Mouse (Mus musculus): ENCODE measurements around the gene Chadl. TPM values are rescaled to one million over a fixed set of nuclear protein-coding genes. Genes with fewer than 3 reads are reported as not detected.
A peak's percentile ranks its signal among the peaks of the same experiment; 100 is the strongest.

The Chadl gene
- polyA plus RNA-seq, 1 experiment from 2014 or later, result 38.2 TPM

- peaks cover 2% of the 10 kb centered on the region; the same call in 1 of the 2 replicates for H3K36me3 ChIP-seq
- no peak for ATAC-seq (ENCODE audit: low FRiP score, low read depth)
- no peak overlapping the region for H3K4me2 ChIP-seq
- WGBS, result 79% methylated on average over 2 of the region's 2 CpGs
- H3K9ac ChIP-seq, result no peak overlapping the region
- no peak overlapping the region for H3K4me3 ChIP-seq
- no peak overlapping the region for H3K27ac ChIP-seq (replicated peaks)
- H3K9me3 ChIP-seq, result no peaks in the 10 kb centered on the region
- H3K27me3 ChIP-seq, result peaks cover 9% of the 10 kb centered on the region; the same call in 1 of the 2 replicates
- peaks cover 16% of the 10 kb centered on the region for H3K4me1 ChIP-seq (replicated peaks)
Observed at GRCm38 (mm10) chr15:81698532-81698931, 1.4 kb upstream of the Chadl start.

DNA sequence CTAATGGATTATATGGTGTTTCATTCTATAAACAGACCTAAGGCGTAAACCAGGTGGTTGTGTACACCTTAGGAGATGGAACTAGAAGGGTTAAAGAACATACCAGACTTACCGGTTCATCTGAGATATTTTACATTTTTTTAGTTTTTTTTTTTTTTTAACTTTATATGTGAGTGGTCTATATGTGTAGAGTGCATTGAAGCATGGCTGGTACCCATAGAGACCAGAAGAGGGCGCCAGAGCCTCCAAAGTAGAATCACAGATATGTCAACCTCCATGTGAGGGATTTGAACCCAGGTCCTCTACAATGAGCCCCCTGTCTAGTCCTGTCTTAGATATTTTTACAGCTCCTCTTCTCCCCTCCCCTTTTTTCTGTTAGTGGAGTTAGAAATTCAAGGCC, 760 bp upstream of the Chadl start:
- Histone ChIP-seq H3K4me2 (no peak overlapping the region), H3K9ac (no peak overlapping the region), H3K36me3 (no peaks in the 10 kb centered on the region), H3K9me3 (no peaks in the 10 kb centered on the region), H3K4me3 (no peak overlapping the region), H3K27ac (replicated peaks) (0 out of 2 replicates have a peak overlapping the region, but pooled peaks have one; percentile 49), H3K4me1 (replicated peaks) (peaks cover 23% of the 10 kb centered on the region), H3K27me3 (peaks cover 11% of the 10 kb centered on the region)
- no peak for ATAC-seq (ENCODE audit: low FRiP score, low read depth)
- WGBS, result 52% methylated on average over 3 of the region's 3 CpGs

GRCm38 (mm10) chr15:81694891-81695290, 2.2 kb downstream of the Chadl start:
- 30% methylated on average over 17 of the region's 19 CpGs for WGBS
- Histone ChIP-seq H3K9ac (peak overlapping the region; percentile 82), H3K4me2 (peak overlapping the region; percentile 87), H3K4me1 (replicated peaks) (peaks cover 32% of the 10 kb centered on the region), H3K36me3 (no peaks in the 10 kb centered on the region), H3K4me3 (peak overlapping the region; percentile 51), H3K9me3 (no peaks in the 10 kb centered on the region), H3K27ac (replicated peaks) (0 out of 2 replicates have a peak overlapping the region, but pooled peaks have one; percentile 72), H3K27me3 (peaks cover 25% of the 10 kb centered on the region)
- ATAC-seq (ENCODE audit: low FRiP score, low read depth), result 0 out of 2 replicates have a peak, but pooled peaks have one; percentile 1

DNA sequence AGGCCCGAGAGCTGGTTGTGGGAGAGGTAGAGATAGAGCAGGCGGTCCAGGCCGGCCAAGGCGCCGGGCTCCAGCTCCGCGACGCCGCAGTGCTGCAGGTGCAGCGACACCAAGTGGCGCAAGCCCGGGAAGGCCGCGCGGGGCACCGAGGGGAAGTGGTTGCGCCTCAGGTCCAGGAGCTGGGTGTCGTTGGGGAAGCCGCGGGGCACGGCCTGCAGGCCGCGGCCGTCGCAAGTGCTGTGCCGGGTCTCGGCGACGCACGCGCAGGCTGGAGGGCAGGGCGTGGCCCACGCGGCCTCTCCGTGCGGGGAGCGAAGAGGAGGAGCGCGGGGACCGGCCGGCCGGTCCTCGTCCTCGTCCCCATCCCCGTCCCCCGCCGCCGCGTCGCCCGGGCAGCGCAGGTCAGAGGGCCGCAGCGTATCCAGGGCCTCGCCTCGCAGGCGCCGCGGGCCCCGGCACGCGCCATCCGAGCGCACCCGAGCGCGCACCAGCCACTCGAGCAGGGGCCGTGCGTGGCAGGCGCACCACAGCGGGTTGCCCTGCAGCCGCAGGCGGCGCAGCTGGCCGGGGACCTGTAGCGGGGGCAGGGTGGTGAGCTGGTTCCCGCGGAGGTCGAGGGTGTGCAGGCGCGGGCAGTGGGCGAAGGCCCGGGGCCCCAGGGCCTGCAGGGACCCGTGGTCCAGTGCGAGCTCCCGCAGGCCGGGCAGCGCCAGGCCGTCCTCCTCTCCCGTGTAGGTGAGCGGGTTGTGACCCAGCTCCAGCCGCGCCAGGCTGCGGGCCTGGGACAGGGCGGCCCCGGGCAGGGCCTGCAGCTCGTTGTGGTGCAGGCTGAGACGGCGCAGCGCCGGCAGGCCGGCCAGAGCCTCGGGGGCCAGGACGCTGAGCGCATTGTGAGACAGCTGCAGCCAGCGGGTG, 2.9 kb downstream of the Chadl start:
- ATAC-seq (ENCODE audit: low FRiP score, low read depth), result peak; percentile 85
- Histone ChIP-seq H3K36me3 (no peaks in the 10 kb centered on the region), H3K27ac (replicated peaks) (peak overlapping the region; percentile 72), H3K27me3 (peaks cover 25% of the 10 kb centered on the region), H3K4me2 (peak overlapping the region; percentile 87), H3K9ac (peak overlapping the region; percentile 82), H3K4me1 (replicated peaks) (peaks cover 32% of the 10 kb centered on the region), H3K4me3 (peak overlapping the region; percentile 51), H3K9me3 (no peaks in the 10 kb centered on the region)
- WGBS, result under 1% methylated on average over 96 of the region's 107 CpGs

DNA sequence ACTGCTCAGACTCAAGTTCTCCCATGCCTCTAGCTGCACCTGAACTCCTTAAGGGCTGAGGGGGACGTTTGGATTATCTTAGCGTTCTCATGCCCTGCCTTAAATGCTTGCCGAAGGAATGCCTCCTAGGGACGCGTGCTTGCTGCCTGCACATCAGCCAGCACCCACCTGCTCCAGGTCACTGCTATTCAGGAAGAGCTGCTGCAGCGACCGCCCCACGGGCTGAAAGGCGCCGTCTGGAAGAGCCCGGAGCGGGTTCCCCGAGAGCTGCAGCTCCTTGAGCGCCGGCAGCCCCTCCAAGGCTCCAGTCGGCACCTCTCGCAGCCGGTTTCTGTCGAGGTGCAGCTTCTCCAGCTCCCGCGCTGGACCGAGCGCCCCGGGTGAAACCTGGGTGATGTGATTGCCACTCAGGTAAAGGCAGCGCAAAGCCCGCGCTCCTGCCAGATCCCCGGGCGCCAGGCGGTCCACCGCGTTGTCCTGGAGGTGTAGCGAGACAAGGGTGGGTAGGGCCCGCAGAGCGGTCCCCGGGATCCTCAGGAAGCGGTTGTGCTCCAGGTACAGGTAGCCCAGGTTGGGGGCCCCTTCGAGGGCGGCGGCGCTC, 3.6 kb downstream of the Chadl start:
- 4% methylated on average over 41 of the region's 41 CpGs for WGBS
- ATAC-seq (ENCODE audit: low FRiP score, low read depth), result no peak; the same call in 1 of the 2 replicates
- peak overlapping the region; percentile 82 for H3K9ac ChIP-seq
- H3K4me2 ChIP-seq, result peak overlapping the region; percentile 87
- peak overlapping the region; percentile 72 for H3K27ac ChIP-seq (replicated peaks)
- no peaks in the 10 kb centered on the region for H3K9me3 ChIP-seq
- peaks cover 25% of the 10 kb centered on the region for H3K27me3 ChIP-seq
- H3K4me3 ChIP-seq, result peak overlapping the region; percentile 51
- H3K4me1 ChIP-seq (replicated peaks), result peaks cover 32% of the 10 kb centered on the region
- H3K36me3 ChIP-seq, result 0 out of 2 replicates have a peak, but pooled peaks cover 4% of the 10 kb centered on the region

DNA sequence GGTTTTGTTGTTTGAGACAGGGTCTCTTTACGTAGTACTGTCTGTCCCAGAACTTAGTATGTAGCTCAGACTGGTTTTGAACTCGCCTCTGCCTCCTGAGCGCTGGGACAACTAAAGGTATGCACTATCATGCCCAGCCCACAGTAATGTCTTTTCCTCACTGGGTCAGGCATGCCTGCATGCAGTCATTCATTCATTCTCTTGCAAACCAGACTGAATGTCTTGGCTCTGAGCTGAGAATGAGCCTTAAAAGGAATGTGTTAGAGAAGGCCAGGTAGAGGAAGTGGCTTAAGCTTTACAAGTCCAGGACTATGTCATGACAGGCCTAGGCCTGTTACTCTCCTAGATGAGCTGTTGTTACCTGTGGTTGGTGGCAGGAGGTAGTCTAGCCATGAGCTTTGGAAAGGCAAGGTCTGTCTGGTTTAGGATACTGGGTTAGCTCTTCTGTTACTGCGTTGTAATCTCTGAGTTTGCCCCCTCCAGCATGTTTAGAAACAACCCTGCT, 16.7 kb downstream of the Chadl start:
- Histone ChIP-seq H3K27ac (replicated peaks) (no peak overlapping the region), H3K9ac (no peak overlapping the region), H3K4me2 (no peak overlapping the region), H3K4me1 (replicated peaks) (no peaks in the 10 kb centered on the region), H3K4me3 (no peak overlapping the region), H3K27me3 (no peaks in the 10 kb centered on the region), H3K9me3 (no peaks in the 10 kb centered on the region), H3K36me3 (peaks cover 44% of the 10 kb centered on the region)
- 91% methylated on average over 4 of the region's 4 CpGs for WGBS
- no peak for ATAC-seq (ENCODE audit: low FRiP score, low read depth)

DNA sequence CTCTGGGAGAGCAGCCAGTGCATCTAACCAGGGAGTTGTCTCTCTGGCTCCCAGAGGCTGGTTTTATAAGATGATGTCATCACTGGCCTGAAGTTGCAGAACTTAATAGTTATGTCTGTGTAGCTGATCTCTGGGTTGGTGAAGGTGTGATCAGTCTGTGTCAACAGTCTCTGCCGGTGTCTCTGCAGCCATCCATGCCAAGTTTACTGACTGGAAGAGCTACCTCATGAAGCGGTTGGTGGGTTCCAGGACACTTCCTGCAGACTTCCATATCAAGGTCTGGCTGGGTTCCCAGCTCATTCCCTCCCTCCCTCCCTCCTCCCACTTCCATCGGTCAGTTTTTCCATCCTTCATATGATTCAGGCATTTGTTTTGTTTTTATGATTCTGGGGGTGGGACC, 20.4 kb downstream of the Chadl start:
- Histone ChIP-seq H3K4me2 (no peak overlapping the region), H3K27ac (replicated peaks) (no peak overlapping the region), H3K9ac (no peak overlapping the region), H3K27me3 (no peaks in the 10 kb centered on the region), H3K4me3 (no peak overlapping the region), H3K36me3 (peaks cover 26% of the 10 kb centered on the region), H3K4me1 (replicated peaks) (no peaks in the 10 kb centered on the region), H3K9me3 (no peaks in the 10 kb centered on the region)
- no peak for ATAC-seq (ENCODE audit: low FRiP score, low read depth)
- WGBS, result 89% methylated on average over 3 of the region's 3 CpGs

DNA sequence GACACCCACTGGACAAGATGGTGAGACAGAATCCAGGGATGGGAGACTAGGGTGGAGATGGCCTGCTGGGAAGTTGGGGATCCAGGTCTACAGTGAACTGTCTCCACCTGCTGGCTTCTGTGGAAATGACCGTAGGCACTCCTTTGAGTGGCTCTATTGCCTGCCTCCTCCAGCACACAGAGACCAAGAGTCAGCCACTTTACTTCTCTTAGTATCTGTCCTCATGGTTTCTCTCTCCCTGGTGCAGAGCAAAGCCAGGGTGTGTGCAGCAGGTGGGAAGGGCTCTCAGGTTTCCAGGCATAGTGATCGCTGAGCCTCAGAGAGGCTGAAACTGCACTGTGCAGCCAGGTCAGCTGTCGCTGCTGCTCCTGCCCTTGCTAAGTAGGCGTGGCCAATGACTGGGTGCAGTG, 26.9 kb downstream of the Chadl start:
- 88% methylated on average over 4 of the region's 4 CpGs for WGBS
- Histone ChIP-seq H3K4me1 (replicated peaks) (peaks cover 4% of the 10 kb centered on the region), H3K9ac (no peak overlapping the region), H3K9me3 (no peaks in the 10 kb centered on the region), H3K4me3 (no peak overlapping the region), H3K27me3 (no peaks in the 10 kb centered on the region), H3K27ac (replicated peaks) (no peak overlapping the region), H3K4me2 (no peak overlapping the region), H3K36me3 (peaks cover 48% of the 10 kb centered on the region)
- ATAC-seq (ENCODE audit: low FRiP score, low read depth), result no peak; the same call in 1 of the 2 replicates

GRCm38 (mm10) chr15:81666957-81667356, 30.1 kb downstream of the Chadl start:
- Histone ChIP-seq H3K9ac (no peak overlapping the region), H3K4me1 (replicated peaks) (peaks cover 11% of the 10 kb centered on the region), H3K36me3 (peaks cover 39% of the 10 kb centered on the region), H3K9me3 (no peaks in the 10 kb centered on the region), H3K4me2 (no peak overlapping the region), H3K27me3 (no peaks in the 10 kb centered on the region), H3K27ac (replicated peaks) (no peak overlapping the region), H3K4me3 (no peak overlapping the region)
- WGBS, result 90% methylated on average over 10 of the region's 10 CpGs
- ATAC-seq (ENCODE audit: low FRiP score, low read depth), result no peak

DNA sequence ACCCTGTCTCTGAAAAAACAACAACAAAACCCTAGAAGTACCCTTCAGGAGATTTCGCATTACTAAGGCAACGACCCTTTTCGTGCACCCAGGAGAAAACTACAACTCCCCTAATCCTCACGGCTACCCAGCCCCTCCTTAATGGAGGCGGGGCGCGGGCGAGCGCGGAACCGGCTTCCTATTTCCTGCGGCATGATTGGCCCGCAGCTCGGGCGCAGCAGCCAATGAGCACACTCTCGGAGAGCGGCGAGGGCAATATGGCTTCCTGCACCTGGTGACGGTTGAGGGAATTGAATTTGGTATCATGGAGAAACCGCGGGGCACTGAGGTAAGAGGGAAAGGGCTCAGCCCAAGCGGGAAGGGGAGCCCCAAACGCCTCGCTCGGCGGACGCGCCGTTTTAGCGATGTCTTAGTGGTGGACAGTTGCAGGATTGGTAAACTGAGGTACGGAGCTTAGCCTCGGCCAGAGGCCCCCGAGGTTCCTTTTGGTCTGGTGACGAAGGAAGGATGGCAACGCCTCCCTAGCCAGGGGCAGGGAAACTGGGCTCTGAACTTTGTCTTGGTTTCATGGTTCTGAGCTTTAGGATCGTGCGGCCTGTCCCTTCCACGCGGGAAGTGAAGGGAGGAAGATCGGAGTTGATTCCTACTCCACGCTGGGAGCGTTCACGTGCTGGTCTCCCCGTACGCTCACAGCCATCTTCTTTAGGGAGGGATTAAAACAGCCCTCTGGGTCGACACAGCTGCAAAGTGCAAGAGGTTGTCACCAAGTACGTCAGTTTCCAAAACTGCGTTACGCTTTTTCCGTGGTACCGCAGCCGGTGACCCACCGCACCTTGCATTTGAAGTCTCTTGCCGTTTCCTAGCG, 33.2 kb downstream of the Chadl start, which contains the start of gene L3mbtl2:
L3mbtl2 (plus strand) TSS at position 193 of the 865 bp plus-strand sequence.
- Histone ChIP-seq H3K9me3 (no peaks in the 10 kb centered on the region), H3K27me3 (no peaks in the 10 kb centered on the region), H3K4me2 (peak within 1 kb of the TSS; percentile 71), H3K4me1 (replicated peaks) (peaks cover 11% of the 10 kb centered on the region), H3K36me3 (peaks cover 21% of the 10 kb centered on the region), H3K27ac (replicated peaks) (peak within 1 kb of the TSS; percentile 74), H3K4me3 (peak within 1 kb of the TSS; percentile 82), H3K9ac (peak within 1 kb of the TSS; percentile 62)
- under 1% methylated on average over 55 of the region's 55 CpGs for whole genome bisulfite sequencing
- ATAC-seq (ENCODE audit: low FRiP score, low read depth), result peak; percentile 99

GRCm38 (mm10) chr15:81663281-81663680, 33.8 kb downstream of the Chadl start:
- Histone ChIP-seq H3K27me3 (no peaks in the 10 kb centered on the region), H3K9ac (peak overlapping the region; percentile 62; the same call in 1 of the 2 replicates), H3K4me2 (peak overlapping the region; percentile 71), H3K9me3 (no peaks in the 10 kb centered on the region), H3K4me1 (replicated peaks) (peaks cover 11% of the 10 kb centered on the region), H3K27ac (replicated peaks) (no peak overlapping the region), H3K4me3 (peak overlapping the region; percentile 82), H3K36me3 (peaks cover 14% of the 10 kb centered on the region)
- ATAC-seq (ENCODE audit: low FRiP score, low read depth), result no peak; the same call in 1 of the 2 replicates
- WGBS, result 69% methylated on average over 10 of the region's 10 CpGs

Data from hindbrain, embryonic 15.5 days (tissue).